Mouse (Mus musculus) frontal cortex, adult (tissue): Measurements from ENCODE around the gene Foxl1.
A peak's percentile ranks its signal among the peaks of the same experiment; 100 is the strongest.

Experiments used
- ATAC-seq: cut with Nextera tagmentation; 2 replicates; pipeline ENCODE4 v1.9.2; 2017; ENCODE audit warnings: mild to moderate bottlenecking, moderate library complexity, mixed read lengths; ENCODE audit not compliant: low TSS enrichment

Foxl1 gene

DNA sequence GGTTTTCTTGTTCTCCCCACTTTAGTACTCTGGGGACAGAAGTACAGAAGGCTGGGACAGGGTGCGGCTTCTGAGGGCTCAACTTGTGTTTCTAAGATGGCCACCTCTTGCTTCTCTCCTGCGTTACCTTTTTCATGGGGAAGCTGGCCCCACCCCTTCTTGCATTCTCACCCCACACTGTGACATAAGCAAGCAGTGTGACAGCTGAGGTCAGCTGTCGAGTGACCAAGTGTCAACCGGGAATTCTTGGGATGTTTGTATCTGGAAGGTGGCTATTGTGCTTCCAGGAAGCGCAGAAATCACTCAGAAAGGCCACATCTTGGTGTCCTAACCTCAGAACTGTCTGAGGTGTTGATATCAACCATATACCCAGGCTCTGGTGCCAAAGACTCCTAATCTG is 40.3 kb downstream of the Foxl1 start:
- no peak for ATAC-seq

DNA sequence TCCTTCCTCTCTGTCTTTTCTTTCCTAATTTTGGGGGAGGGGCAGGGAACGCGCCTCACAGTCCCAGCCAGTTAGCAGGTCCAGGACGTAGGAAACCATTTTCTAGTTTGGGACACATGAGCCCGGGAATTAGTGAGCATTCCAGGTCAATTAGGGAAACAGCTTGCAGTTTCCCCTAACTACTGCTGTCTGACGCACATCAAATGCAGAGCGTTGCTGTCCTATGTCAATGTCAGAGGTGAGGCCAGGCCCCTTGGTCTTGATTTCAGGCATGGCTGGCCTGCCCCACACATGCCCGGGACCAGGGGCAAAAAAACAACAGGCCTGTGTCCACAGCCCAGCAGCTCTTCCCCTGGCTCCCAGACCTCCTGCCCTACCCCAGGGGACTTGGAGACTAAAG is 42.4 kb downstream of the Foxl1 start:
- no peak for ATAC-seq

DNA sequence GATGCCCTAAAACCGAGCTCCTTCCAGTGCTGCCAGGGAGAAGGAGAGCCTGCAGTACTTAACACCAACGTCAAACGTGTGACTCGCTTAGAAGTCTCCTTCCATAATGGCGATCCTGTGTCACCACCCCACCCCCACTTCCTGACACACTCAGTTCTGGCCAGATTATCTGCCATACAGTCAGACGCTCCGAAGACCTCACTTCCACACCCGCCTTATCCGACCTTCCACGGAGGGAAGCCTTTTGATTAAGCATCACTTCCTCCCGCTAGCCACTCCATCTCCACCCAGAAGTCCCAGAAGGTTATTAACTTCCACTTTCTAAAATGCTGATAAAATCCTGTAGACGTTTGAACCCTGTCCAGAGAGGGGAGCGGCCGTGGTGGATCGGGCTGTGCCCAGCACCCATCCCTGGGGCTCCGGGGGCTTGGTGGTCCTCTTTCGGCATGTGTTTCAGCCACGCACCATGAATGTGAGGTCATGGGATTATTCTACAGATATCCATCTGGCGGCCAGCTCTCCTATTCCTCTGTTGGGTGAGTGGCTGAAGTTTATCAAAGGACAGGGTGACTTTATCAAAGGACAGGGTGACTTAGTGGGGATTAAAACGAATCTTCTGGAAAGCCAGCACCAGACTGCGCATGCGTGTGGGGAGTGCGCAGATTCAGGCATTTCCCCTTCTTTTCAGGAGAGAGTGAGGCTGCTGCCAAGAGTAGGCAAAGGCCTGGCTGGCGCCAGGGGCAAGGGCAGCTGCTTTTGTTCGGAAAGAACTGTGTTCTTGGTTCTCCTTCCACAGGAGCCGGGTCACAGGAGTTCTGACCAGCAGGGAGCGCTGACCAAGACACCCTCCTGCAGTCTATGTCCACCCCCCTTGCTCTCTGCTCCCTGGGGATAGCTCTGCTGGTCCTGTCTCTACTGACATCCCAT is 43.1 kb downstream of the Foxl1 start:
- peak; percentile 41; the same call in 1 of the 2 replicates for ATAC-seq

DNA sequence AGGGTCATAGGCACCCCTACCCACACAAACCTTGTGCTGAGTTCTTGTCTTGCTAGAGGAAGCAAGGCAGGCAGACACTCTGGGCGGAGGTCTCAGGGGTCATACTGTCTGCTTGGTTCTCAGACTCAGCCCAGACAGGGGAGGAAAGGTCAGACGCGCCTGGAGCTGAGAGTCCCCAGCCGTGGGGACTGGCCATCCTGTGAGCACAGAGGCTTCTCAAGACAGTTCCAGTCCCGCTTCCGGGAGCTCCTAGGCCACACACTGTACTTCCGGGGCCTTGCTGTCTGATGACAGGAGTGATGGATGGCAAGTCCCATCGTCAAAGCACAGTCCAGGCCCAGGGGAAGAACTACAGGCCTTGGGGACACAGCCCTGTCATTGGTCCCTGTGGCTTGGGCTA is 44.8 kb downstream of the Foxl1 start:
- no peak for ATAC-seq

DNA sequence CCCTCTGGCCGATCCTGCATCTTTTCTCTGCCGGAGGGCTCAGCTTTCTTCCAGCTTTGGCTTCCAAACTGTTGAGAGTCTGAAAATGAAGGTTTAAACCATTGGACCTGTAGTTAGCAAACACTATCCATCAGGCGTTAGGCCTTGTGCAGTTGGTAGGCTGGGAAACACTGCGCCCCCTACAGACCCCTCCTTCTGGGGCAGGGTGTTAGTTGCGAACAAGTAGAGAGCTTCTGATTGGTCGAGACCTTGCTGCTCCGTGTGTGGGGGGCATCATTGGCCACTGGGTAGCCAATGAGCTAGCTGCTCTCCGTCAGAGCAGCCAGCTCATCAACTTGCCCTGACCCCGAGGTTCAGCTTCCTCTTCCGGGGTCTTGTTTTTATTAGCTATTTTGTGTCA is 46.4 kb downstream of the Foxl1 start:
- no peak for ATAC-seq

DNA sequence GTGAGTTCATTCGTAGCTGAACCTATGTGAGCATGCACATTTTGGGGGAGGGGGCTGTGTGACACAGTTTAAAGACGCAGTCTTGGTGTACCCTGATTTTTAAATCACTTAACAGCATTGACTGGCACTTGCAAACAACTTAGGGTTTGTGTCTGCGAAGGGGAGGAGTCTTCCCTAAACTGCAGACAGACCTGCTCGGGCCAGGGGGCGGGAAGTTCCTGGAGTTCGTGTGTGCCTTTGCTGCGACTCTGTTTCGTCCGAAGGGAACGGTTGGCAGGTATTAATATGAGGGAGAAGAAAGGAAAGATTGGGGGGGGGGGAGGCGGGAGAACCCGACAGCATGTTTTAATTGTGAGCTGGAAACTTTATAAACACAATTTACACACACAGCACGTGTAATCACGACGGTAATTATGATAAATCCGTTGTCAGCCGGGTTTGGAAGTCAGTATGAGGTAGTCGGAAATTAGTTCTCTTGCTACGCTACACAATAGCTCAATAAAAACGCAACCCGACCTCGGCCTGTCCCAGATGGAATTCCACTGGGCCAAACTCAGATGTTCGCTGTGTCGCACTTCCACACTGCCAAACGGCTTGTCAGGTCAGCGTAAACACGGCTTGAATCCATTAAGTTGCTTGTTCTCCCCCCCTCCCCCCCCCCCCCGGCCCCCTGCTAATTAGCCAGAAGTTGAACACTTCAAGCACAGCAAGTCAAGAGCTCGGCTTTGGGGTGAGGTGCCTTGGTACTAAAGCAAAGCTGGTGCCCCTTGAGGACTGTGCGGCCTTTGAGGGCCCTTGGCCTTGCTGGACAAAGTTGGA is 47.2 kb downstream of the Foxl1 start:
- no peak for ATAC-seq

DNA sequence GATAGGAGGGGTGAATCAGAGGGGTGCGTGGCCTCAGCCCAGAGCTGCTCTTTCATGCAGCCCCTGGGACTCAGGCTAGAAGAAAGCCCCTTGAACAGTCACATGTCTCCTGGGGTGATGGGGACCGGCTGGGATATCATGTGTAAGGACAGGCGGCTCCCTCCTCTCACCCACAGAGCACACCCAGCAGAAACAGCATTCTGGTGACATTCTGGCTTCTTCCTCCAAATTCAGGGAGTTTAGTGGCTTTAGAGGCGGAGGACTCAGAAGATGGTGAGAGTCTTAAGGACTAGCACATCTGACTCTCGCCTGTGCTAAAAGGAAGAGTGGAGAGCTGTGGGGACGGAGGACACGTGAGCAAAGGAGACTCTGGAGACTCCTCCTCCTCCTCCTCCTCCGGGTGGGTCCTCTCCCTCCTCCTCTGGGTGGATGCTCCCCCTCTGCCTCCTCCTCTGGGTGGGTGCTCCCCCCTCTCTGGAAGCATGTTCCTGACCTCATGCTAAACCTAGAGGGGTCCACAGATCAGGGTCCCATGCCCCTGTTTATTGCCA is 47.9 kb downstream of the Foxl1 start:
- ATAC-seq, result no peak

DNA sequence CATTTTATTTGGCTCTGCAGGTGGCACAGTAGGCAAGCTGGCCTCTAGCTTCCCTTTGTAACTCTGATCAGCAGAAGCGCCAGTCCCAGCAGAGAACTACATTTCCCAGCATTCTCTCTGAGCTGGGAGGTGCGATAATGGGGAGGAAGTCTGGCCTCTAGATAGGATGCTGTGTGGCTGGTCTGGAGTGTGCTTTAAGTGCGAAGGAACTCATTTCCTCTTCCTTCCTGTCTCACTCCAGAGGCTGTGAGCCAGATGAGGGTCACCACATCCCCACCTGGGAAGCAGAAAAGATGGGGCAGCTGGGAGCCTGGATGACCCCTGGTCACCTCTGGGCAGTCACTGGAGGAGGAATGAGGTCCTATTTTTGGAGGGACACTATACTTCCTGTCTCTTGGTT is 48.6 kb downstream of the Foxl1 start:
- ATAC-seq, result no peak
